Mouse (Mus musculus) left cerebral cortex, adult 9 months (tissue): ENCODE measurements at regions not wholly inside any gene's neighbourhood (a gene's known extent, or its start where the extent isn't known, plus 50 kb on each side); places are given as distances from the start of the nearest gene placed in this dataset.

Source experiments
- DNase-seq, 2 experiments: peaks; one replicate each; pipeline ENCODE4 v3.0.0; 2022; ENCODE audit warnings: low spot score in 2 of 2

- DNase-seq = no peak
Observed at GRCm38 (mm10) chr14:76631740-76632139, 75.1 kb upstream of the Serp2 start.

DNA sequence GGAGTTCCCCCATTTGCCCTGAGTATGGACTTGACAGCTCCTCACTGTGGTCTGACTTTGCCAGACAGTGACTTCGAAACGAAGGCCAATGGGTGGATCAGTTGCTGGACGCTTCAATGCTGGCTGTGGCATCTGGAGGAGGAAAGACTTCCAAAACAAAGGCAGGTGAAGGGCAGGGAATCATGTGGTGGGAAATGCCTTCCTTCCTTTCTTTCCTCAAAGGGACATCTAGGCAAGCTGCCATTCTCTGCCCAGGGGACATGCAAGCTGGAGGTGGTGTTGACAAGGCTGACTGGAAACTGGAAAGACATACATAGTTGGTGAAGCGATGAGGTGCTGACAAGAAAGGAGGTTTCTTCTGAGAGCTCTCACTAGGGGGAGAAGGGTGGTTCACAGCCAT, 74.5 kb upstream of the Serp2 start:
- DNase-seq = no peak

DNA sequence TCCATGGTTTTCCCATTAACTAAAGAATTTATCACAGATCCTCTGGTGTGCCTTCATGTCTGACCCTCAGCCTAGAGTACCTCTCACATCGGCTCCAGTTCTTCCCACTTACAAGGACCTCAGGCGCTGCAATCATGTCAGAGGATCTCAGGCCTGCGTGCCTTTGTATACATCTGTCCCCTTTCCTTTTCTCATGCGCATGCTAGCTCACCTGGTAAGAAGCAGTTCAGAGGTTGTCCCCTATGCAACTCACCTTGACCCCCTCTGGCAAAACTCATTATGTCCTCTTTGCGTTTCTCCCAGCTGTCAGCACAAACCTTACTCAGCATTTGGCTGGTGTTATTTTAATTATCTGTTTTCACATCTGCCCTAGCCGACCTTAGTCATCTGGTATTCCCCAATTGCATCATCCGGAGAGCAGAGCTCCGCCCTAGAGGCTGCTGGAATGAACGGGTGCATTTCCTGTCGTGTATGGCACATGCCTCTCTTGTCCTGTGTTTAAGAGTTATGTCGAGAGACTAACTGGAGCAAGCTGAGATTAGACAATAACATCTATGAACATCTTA, 73.3 kb upstream of the Serp2 start:
- no peak for DNase-seq

- peak in 1 of 2 experiments; percentile 41 for DNase-seq
Observed at GRCm38 (mm10) chr14:76628182-76628892, 71.6 kb upstream of the Serp2 start.

DNA sequence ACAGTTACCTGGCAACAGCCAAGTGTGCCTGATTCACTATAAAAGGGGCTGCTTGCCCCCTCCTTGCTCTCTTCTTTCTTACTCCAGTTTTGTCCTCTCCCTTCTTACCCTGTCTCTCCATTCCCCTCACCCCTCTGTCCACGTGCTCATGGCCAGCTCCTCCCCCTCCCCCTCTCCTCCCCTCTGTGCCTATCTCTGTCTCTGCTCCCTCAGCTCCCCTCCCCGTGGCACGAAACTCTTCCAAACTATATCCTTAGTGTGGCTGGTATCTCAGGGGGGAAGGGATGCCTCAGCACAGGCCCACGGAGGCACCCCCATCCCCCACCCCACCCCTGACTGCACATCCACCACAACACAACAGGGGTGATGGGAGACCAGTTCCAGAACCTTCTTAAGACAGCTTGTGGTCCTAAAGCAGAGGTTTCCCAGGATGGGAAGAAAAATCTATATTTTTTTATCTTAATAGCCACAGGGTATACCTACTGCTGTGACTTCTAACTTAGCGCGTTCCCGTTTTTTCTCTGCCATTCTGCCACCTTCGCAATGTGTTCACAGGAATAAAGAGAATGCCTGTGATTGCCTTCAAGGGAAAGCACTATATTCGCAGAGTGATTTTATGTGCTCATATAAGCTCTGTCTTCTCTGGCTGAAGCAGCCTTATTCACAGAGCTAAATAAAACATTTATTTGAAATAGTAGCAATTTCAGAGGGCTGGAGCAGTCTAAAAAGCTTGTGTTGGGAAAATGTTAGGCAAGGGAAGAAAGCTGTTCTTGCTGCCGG, 69.1 kb upstream of the Serp2 start:
- peak; percentile 22 to 23 for DNase-seq

DNA sequence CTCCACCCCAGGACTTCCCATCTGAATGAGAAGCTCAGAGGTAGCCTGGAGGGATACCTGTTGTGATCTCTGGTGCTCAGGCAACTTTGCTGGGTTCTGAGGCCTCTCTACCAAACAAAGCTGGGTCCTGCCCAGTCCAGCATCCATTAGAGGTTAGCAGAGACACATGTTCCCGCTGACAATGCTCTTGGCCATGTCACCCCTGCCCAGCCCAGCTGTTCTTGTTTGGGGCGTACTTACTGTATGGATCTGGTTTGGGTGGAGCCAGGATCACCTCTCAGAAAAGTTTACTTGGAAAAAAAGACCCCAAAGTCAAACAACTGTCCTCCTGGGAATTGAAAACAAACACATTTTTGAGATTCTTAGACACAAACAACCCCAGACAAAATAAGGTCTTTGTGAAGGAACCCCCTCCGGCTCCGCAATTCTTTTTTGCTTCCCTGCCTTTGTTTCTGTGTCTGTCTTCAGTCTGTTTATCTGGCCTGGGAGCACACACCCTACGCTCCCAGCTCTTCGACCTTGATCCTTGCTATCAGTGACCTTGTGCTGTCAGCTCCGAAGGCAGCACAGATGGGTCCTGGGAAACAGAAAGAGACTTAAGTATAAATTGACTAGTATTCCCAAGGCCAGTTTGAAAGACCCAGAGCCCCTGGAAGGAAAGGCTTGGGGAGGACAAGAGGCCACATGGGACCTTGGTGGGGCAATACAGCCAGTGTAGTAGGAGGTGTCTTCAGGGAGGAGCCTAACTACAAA, 68.1 kb upstream of the Serp2 start:
- no peak for DNase-seq

DNA sequence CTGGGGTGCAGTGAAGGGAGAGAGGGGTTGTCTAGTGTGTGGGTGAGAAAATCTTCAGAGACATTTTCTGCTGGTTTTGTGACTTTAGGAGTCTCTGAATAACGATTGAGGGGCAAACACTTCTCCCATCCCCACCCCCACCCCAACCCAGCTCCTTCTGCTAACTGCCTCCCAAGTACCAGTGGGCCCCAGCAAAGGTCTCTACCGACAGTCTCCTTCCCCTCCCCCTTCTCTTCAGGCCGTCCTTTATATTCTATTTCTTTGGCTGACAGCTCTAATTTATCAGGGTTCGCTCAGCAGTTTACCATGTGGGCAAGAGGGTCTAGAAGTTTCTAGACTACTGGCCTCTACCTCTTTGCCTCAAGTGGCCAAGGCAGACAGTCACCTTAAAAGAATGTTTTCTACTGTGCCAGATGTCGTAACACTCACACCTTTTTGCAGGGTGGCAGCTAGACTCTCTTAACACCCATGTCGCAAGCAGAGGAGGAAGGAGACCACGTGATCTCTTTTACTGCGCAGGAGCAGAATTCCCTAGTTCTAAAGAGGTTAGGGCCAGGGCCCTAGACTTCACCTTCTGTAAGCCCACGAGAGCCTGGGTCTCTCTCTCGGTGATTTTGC, 66.8 kb upstream of the Serp2 start:
- DNase-seq = no peak

DNA sequence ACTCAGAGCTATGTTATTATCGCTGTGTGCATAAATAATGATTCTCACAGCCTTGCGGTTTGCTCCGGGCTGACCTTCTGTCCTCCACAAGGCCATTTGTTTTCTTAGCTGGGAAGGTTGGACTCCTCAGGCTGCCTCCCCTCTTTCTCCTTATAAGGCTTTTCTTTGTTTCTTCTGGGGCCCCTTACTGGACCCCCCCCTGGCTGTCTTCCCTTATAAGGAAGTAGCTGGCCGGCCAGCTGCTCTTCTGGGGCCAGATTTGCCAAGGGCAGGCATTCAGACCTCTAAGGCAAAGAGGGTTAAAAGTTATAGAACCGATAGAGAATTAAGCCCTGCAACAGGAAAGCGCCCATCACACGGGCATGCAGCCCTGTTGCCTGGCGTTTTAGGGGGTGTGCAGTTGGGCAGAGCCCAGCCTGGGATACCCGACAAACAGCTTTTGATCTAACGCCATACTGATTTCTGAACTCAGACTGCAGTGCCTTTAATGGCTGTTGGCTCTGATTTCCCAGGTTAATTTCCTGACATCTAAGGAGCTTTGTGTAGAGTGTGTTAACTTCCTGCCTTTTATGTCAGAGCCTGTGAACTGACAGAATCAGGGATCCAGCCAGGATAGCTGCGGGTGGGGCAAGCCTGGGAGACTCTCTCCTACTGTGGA, 66.1 kb upstream of the Serp2 start:
- DNase-seq = no peak

DNA sequence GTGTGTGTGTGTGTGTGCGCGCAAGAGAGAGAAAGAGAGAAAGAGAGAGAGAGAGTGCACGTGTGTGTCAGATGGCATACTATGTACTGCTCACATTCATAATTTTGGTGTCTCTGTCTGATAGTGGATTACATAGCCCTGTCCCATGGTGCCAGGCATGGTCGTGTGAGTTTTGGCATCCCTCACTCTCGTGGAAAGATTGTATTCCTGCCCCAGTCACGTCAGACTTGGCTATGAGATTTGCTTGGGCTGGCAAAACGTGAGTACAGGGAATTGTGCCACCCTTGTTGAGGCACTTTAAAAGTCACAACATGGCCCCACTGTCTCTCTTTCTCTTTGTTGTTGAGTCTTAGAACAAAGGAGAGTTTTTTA, 62.3 kb upstream of the Serp2 start:
- no peak for DNase-seq

GRCm38 (mm10) chr14:76618331-76619037, 61.8 kb upstream of the Serp2 start:
- DNase-seq = no peak

DNA sequence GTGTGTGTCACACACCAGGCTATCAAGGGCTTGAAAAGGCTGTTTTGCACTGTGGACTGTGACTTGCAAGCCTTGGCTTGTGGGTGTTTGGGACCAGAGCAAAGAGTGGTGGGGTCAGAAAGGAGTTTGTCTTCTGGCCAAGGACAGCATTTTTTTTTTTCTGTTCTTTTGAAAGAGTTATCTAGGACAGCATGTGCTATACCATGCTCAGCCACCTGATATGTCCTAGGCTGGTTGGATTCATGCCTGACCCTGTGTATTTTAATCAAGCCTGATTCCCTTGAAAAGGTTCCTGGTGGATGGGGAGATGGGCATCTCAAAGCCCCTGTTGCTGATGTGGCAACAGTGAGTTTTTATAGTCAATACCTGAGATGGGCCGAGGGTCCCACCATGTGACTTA, 61.2 kb upstream of the Serp2 start:
- no peak for DNase-seq

DNA sequence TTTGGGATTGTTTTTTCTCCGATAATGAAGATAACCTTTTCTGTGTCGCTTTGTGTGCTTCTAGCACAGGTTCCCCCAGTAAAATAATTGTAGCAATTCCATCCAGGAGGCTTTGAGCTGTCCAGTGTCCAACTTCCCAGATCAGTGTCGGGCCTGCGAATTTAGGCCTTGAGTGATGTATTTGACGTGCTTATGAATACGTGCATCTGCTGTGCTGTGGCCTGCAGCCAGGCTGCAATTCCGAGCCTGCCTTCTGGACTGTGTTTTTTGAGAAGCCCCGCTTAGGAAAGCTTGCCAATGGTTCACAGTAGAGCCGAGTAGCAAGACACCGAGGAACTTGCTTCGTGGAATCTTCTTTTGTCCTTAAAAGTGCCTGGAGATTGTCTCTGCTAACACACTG, 60.8 kb upstream of the Serp2 start:
- no peak for DNase-seq

DNA sequence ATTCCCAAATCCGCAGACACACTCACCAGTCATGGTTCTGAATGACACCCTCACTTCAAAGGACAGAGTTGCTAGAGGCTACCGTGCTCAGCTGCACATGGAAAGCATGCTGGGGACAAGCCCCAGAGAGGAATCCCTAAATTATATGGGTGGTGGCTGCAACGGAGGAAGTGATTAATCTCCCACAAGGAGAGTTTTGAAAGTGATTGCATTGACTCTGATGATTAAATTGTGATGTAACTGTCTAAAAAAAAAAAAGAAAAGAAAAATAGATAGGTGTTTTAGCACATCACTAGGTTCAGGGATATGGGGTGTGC, 59.6 kb upstream of the Serp2 start:
- no peak for DNase-seq

GRCm38 (mm10) chr14:76615603-76616366, 59.1 kb upstream of the Serp2 start:
- no peak for DNase-seq

DNA sequence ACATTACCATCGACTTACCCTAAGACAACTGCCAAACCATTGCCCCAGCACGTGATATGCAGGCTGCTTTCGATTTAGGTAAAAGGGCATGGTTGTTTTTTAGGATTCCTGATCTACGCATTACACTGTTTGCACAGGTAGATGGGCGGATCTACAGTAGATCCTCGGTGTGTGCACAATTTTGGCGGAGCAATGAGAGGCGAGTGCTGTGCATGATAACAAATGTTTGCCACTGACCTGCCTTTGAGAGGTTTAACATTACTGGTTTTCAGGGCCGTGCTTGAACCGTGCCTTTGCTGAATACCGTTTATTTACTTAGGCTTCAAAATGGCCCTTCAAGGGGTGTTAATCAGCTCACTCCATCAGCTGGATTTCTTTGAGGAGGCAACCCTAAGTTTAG, 58.5 kb upstream of the Serp2 start:
- no peak for DNase-seq

GRCm38 (mm10) chr14:76614682-76615081, 58.0 kb upstream of the Serp2 start:
- no peak for DNase-seq

GRCm38 (mm10) chr14:76613604-76614003, 56.9 kb upstream of the Serp2 start:
- DNase-seq = no peak

DNA sequence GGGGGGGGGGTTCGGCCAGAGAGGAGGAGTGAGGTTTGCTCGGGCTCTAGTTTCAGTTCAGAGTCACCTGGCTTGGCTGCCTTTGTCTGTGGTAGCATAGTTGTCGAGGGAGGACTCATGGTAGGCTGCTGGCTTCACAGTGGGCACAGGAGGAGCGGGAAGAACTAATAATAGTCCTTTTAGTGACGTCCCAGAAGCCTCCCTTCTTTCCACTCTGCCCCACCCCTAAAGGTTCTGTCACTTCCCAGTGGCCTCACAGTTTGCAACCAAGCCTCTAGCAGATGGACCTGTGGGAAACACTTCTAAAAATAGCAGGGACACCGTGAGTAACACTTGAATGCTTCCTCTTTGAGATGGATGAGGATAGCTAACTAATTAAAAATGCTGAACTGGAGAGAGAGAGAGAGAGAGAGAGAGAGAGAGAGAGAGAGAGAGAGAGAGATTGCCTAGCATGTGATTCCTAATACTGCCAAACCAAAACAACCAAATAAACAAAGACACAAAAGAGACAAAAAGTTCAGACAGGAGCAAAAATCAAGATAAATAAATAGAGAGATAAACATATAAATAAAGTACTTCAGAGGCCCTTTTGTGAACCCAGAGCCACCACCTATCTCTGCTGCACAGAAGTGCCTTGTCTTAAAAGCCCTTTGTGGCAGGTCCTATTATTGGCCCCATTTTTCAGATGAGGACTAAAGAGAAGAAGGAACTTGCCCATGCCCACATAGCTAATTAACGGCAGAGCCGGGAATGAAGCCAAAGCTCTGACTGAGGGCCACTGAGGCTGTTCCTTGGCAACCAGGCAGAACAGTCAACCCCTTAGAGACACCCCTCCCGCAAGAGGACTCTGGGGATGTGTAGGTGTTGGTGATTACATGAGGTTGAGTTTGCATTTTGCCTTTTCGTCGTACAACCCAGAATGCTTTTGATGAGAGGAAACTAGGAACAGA, 54.0 kb upstream of the Serp2 start:
- DNase-seq = peak in 1 of 2 experiments; percentile 63
